Mouse (Mus musculus) spleen, adult 2 months (tissue): Measurements from ENCODE around the gene Atp11c.

ENCODE experiments used
- CTCF ChIP-seq: fragments of 200-500 bp; IDR thresholded peaks from 2 replicates; pipeline ENCODE4 v1.5.1; 2011; ENCODE audit warnings: mild to moderate bottlenecking, inconsistent platforms; ENCODE audit not compliant: insufficient read depth, insufficient read length, insufficient replicate concordance; ENCODE audit errors: extremely low read depth
- POLR2A ChIP-seq: fragments of 200-500 bp; IDR thresholded peaks from 2 replicates; pipeline ENCODE4 v1.6.1; 2011; ENCODE audit warnings: low read depth, low read length, inconsistent platforms

DNA sequence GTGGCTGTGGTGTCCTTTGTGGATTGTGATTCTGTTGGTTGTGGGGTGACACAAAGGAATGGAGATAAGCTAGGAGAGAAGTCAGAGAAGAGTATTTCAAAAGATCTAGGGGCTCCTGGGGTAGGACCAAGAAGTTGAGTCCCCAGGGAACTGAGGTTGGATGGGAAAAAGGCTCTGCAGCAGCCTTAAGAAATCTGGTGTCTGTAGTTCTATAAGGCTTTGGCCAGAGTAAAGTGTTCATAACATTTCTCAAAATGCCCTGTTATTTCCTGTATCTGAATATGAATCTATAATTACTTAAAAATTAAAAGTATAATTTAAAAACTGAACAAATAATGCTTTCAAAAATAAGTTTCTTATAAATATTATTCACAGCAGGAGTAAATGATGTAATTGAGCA is 53.3 kb downstream of the Atp11c start, which contains the start of gene Gm7073:
- TF ChIP-seq CTCF (no peak), POLR2A (no peak)
